Mouse (Mus musculus) monocyte, adult 59 days (primary cell): ENCODE results near the gene Hspa12b. TPM values are rescaled to one million over a fixed set of nuclear protein-coding genes. Genes with fewer than 3 reads are reported as not detected.

Experiments used
- total RNA-seq, 2 experiments: library from RNA; stranded (reverse); gene quantifications; one replicate each; pipeline ENCODE4 v1.2.4; 2023

The Hspa12b gene
- total RNA-seq = not detected

DNA sequence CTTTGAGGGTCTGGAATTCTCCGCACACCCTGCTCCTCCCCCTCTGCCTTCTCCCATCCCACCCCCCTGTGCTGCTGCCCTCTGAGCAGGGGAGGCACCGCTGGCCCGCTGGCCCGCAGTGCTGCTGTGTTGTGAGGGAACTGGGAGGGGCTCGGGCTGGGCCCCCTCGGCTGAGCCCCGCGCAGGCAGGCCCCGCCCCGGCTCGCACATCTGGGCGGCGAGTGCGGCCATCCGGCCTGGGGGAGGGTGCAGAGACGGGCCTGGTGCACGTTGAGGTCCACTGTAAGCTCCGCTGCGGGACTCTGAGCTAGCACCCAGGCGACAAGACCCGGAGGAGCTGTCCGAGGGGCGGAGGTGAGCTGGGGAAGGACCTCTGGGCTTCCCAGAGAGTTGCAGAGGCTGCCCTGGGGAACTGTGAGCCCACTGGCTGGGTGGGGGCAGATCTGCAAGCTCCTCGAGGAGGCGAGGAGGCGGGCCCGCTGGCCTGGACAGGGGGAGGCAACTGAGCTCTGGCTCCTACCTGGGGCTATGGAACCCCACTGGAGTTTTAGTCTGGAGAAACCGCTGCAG lies at the start of gene Hspa12b:
TSS of gene Hspa12b (plus strand) at position 120 of the 570 bp plus-strand sequence.

GRCm38 (mm10) chr2:131086667-131087390 lies 40.3 kb upstream of the Hspa12b start, which contains the start of gene Siglec1:
Gene Siglec1 (minus strand): TSS chr2:131086765.

DNA sequence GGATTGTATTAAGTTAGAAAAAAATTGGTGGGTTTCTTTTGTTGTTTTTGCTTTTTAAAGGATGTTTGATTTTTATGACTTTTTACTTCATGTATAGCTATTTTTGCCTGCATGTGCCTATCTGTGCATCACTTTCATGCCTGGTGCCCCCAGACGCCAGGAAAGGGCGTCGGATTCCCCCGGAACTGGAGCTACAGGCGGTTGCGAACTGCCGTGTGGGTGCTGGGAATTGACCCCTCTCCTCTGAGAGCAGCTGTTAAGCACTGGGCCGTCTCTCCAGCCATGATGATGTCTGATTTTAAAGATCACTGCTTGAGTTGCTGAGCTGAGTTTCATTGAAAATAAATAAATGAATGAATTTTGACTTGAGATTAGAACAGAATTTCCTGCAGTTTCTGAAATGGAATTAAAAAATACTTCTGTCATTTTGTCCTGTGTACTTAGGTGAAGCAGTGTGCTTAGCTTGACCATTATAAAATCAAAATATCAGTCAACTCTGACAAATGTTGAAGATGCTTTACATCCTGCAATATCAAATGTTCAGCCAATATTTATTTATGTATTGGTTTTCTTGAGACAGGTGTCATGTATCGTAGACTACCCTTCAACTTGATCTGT lies 6.0 kb downstream of the Hspa12b start, which contains the start of gene Gm11037:
TSS of gene Gm11037 (plus strand) at position 568 of the 618 bp plus-strand sequence.

GRCm38 (mm10) chr2:131159938-131160581 lies 33.0 kb downstream of the Hspa12b start, which contains the start of gene 1700037H04Rik:
Gene 1700037H04Rik (minus strand): TSS chr2:131160081.

GRCm38 (mm10) chr2:131179990-131180587 lies 53.0 kb downstream of the Hspa12b start, which contains the start of gene Cenpb:
Gene Cenpb (minus strand): TSS chr2:131180067.

GRCm38 (mm10) chr2:131186771-131187601 lies 59.9 kb downstream of the Hspa12b start, which contains the start of the genes Cdc25b and Spef1:
Gene Cdc25b (plus strand): TSS chr2:131186949.
Gene Spef1 (minus strand): TSS chr2:131187282.

Other genes with a start within 250 kb of the Hspa12b start
- gene 4930402H24Rik, start 220.9 kb upstream of the Hspa12b start, total RNA-seq = 10 to 100 TPM in 1 of 2 experiments, 1 to 10 TPM in 1; 9.6 to 13.7 TPM
- 10 to 100 TPM; 17.6 to 20.6 TPM for gene Atrn, start 220.8 kb upstream of the Hspa12b start, total RNA-seq
- not detected for gene Gfra4, start 84.2 kb upstream of the Hspa12b start, total RNA-seq
- gene Adam33, start 63.5 kb upstream of the Hspa12b start, total RNA-seq = 1 to 10 TPM; 1.2 to 1.8 TPM
- gene Siglec1, start 40.5 kb upstream of the Hspa12b start, total RNA-seq = 10 to 100 TPM; 19.4 to 25.5 TPM
- not detected for gene Gm11037, start 6.2 kb downstream of the Hspa12b start, total RNA-seq
- 10 to 100 TPM; 17.3 to 20.7 TPM for gene 1700037H04Rik, start 32.8 kb downstream of the Hspa12b start, total RNA-seq
- 10 to 100 TPM; 37.3 to 38.9 TPM for gene Cenpb, start 52.8 kb downstream of the Hspa12b start, total RNA-seq
- 1 to 10 TPM; 3.6 to 3.9 TPM for gene Cdc25b, start 59.7 kb downstream of the Hspa12b start, total RNA-seq
- 1 to 10 TPM; 1.7 to 2.6 TPM for gene Spef1, start 60.0 kb downstream of the Hspa12b start, total RNA-seq
- 10 to 100 TPM; 14.5 to 14.8 TPM for gene Ap5s1, start 79.8 kb downstream of the Hspa12b start, total RNA-seq
- 10 to 100 TPM; 24.0 to 29.8 TPM for gene Mavs, start 106.8 kb downstream of the Hspa12b start, total RNA-seq
- gene Pank2, start 135.2 kb downstream of the Hspa12b start, total RNA-seq = 10 to 100 TPM; 51.2 to 53.6 TPM
- 1 to 10 TPM; 1.8 to 1.9 TPM for gene Rnf24, start 225.6 kb downstream of the Hspa12b start, total RNA-seq